In genomic region chr11:69581814-69582213, GRCm38 (mm10) we compare ENCODE assay signal across 8 mouse cellular contexts. TPM values are rescaled to one million over a fixed set of nuclear protein-coding genes. Genes with fewer than 3 reads are reported as not detected.
DNase-seq lines count a peak whose midpoint lies in the region; ATAC-seq and TF ChIP-seq lines count a peak whose summit lies in the region.

No protein-coding gene starts in this region.

- H3K27ac ChIP-seq in forebrain, embryonic 12.5 days = peak overlapping the region; percentile 95
- H3K27ac ChIP-seq in liver, embryonic 15.5 days (replicated peaks) = peak overlapping the region; percentile 97

- WGBS in forebrain, embryonic 12.5 days = under 1% methylated on average over 8 of the region's 8 CpGs
- 2% methylated on average over 8 of the region's 8 CpGs for WGBS in liver, embryonic 15.5 days (ENCODE audit: insufficient replicate concordance)

- no peak for TF ChIP-seq CTCF in C2C12 (IDR thresholded peaks at IDR 0.05; ENCODE audit: control insufficient read depth, insufficient read depth, insufficient read length)

- ATAC-seq in forebrain, embryonic 12.5 days (ENCODE audit: low FRiP score) = no peak
- ATAC-seq in liver, embryonic 15.5 days (ENCODE audit: insufficient read depth) = no peak
- no peak for ATAC-seq in activated CD4-positive, CD25-positive, alpha-beta regulatory T cell, adult 4 months
- no peak for ATAC-seq in megakaryocyte-erythroid progenitor cell, adult 5-6 weeks (replicated peaks; ENCODE audit: low FRiP score, low TSS enrichment, poor library complexity, severe bottlenecking)

- peaks cover 57% of the 10 kb centered on the region for H3K36me3 ChIP-seq in C2C12 (ENCODE audit: control insufficient read depth, insufficient read depth)
- peaks cover 8% of the 10 kb centered on the region; the same call in 1 of the 2 replicates for H3K36me3 ChIP-seq in forebrain, embryonic 12.5 days (replicated peaks)
- H3K36me3 ChIP-seq in liver, embryonic 15.5 days (replicated peaks) = peaks cover 13% of the 10 kb centered on the region

- peaks cover 84% of the 10 kb centered on the region for H3K79me3 ChIP-seq in C2C12 (ENCODE audit: low read depth)

- H3K4me2 ChIP-seq in forebrain, embryonic 12.5 days = peak overlapping the region; percentile 71
- peak overlapping the region; percentile 91 for H3K4me2 ChIP-seq in liver, embryonic 15.5 days

- no peaks in the 10 kb centered on the region for H3K9me3 ChIP-seq in forebrain, embryonic 12.5 days
- no peaks in the 10 kb centered on the region for H3K9me3 ChIP-seq in liver, embryonic 15.5 days (replicated peaks)

- peak; percentile 51 for DNase-seq in embryo, embryonic 10 days (ENCODE audit: low spot score)
- no peak for DNase-seq in embryo, embryonic 9.5 days (ENCODE audit: extremely low spot score)
- DNase-seq in thymus, postnatal 36 days = no peak

- peaks cover 89% of the 10 kb centered on the region for H3K79me2 ChIP-seq in C2C12 (ENCODE audit: control insufficient read depth, insufficient read depth)

- H3K9ac ChIP-seq in forebrain, embryonic 12.5 days = peak overlapping the region; percentile 67
- peak overlapping the region; percentile 79 for H3K9ac ChIP-seq in liver, embryonic 15.5 days

- peak overlapping the region; percentile 98 for H3K4me3 ChIP-seq in C2C12 (ENCODE audit: insufficient read depth, poor library complexity, severe bottlenecking)
- H3K4me3 ChIP-seq in forebrain, embryonic 12.5 days (replicated peaks) = peak overlapping the region; percentile 79
- H3K4me3 ChIP-seq in liver, embryonic 15.5 days (replicated peaks) = peak overlapping the region; percentile 90

- H3K27me3 ChIP-seq in C2C12 (ENCODE audit: control insufficient read depth, insufficient read depth, insufficient read length) = no peaks in the 10 kb centered on the region
- H3K27me3 ChIP-seq in forebrain, embryonic 12.5 days = no peaks in the 10 kb centered on the region
- H3K27me3 ChIP-seq in liver, embryonic 15.5 days = no peaks in the 10 kb centered on the region

- H3ac ChIP-seq in C2C12 (ENCODE audit: control insufficient read depth, insufficient read length, low read depth) = peak overlapping the region; percentile 44

- H3K4me1 ChIP-seq in forebrain, embryonic 12.5 days = peaks cover 34% of the 10 kb centered on the region
- H3K4me1 ChIP-seq in liver, embryonic 15.5 days (replicated peaks) = peaks cover 70% of the 10 kb centered on the region

TF ChIP-seq in C2C12, 6 proteins besides CTCF, POLR2A, EP300 and RAD21:
- no peak for TF ChIP-seq MAX (IDR thresholded peaks at IDR 0.05)
- TF ChIP-seq MYOD1 (IDR thresholded peaks at IDR 0.05; ENCODE audit: control insufficient read depth, insufficient read length, low read depth) = no peak
- TF ChIP-seq MYOG (IDR thresholded peaks at IDR 0.05; ENCODE audit: control insufficient read depth, extremely low read depth, insufficient read length) = no peak
- TF ChIP-seq CEBPB (IDR thresholded peaks at IDR 0.05; ENCODE audit: low read depth) = no peak
- TF ChIP-seq USF1 (IDR thresholded peaks at IDR 0.05; ENCODE audit: low read depth) = no peak
- TF ChIP-seq FOSL1 (IDR thresholded peaks at IDR 0.05; ENCODE audit: insufficient read depth, low read length, poor library complexity, severe bottlenecking) = no peak
TF ChIP-seq in C2C12: peak in this region for 0.

RNA-seq across cellular contexts. Expression of gene Trp53, which starts 1.7 kb away (rescaled TPM):
- 226 TPM for polyA plus RNA-seq in C2C12 (2012; fragmentation: generic; extraction: Trizol)
- 120 and 124 TPM in 2 replicates for polyA plus RNA-seq in forebrain, embryonic 12.5 days (2016; fragmentation: Nextera tagmentation; extraction: Ambion mirVana)
- polyA plus RNA-seq in liver, embryonic 15.5 days (2015; fragmentation: Nextera tagmentation; extraction: Ambion mirVana) = 62.4 and 63.8 TPM in 2 replicates
- polyA plus RNA-seq in activated CD4-positive, CD25-positive, alpha-beta regulatory T cell, adult 4 months (2017; shearing (Covaris generic)) = 100 to 1,000 TPM; 231 to 302 TPM
- total RNA-seq in megakaryocyte-erythroid progenitor cell, adult 5-6 weeks (2014; fragmentation: Nextera tagmentation) = 286 and 348 TPM in 2 replicates
- 59.0 and 109 TPM in 2 replicates for total RNA-seq in megakaryocyte-erythroid progenitor cell, adult 5-6 weeks (2017)

RNA-seq across cellular contexts. Expression of gene Wrap53, which starts 1.8 kb away (rescaled TPM):
- 21.9 TPM for polyA plus RNA-seq in C2C12 (2012; fragmentation: generic; extraction: Trizol)
- 33.0 and 36.0 TPM in 2 replicates for polyA plus RNA-seq in forebrain, embryonic 12.5 days (2016; fragmentation: Nextera tagmentation; extraction: Ambion mirVana)
- polyA plus RNA-seq in liver, embryonic 15.5 days (2015; fragmentation: Nextera tagmentation; extraction: Ambion mirVana) = 15.9 and 16.9 TPM in 2 replicates
- polyA plus RNA-seq in activated CD4-positive, CD25-positive, alpha-beta regulatory T cell, adult 4 months (2017; shearing (Covaris generic)) = 10 to 100 TPM; 25.6 to 27.6 TPM
- total RNA-seq in megakaryocyte-erythroid progenitor cell, adult 5-6 weeks (2014; fragmentation: Nextera tagmentation) = 36.5 and 51.0 TPM in 2 replicates
- total RNA-seq in megakaryocyte-erythroid progenitor cell, adult 5-6 weeks (2017) = 9.6 and 14.5 TPM in 2 replicates

RNA-seq across cellular contexts. Expression of gene Efnb3, which starts 21.8 kb away (rescaled TPM):
- 0.61 TPM for polyA plus RNA-seq in C2C12 (2012; fragmentation: generic; extraction: Trizol)
- 63.7 and 72.7 TPM in 2 replicates for polyA plus RNA-seq in forebrain, embryonic 12.5 days (2016; fragmentation: Nextera tagmentation; extraction: Ambion mirVana)
- 0.50 and 0.58 TPM in 2 replicates for polyA plus RNA-seq in liver, embryonic 15.5 days (2015; fragmentation: Nextera tagmentation; extraction: Ambion mirVana)
- under 1 TPM in 1 of 2 experiments, not detected in 1; 0.17 TPM for polyA plus RNA-seq in activated CD4-positive, CD25-positive, alpha-beta regulatory T cell, adult 4 months (2017; shearing (Covaris generic))
- total RNA-seq in megakaryocyte-erythroid progenitor cell, adult 5-6 weeks (2014; fragmentation: Nextera tagmentation) = 1.3 and 3.0 TPM in 2 replicates
- total RNA-seq in megakaryocyte-erythroid progenitor cell, adult 5-6 weeks (2017) = 0.50 and 0.52 TPM in 2 replicates

RNA-seq across cellular contexts. Expression of gene Atp1b2, which starts 23.9 kb away (rescaled TPM):
- polyA plus RNA-seq in C2C12 (2012; fragmentation: generic; extraction: Trizol) = 0.20 TPM
- polyA plus RNA-seq in forebrain, embryonic 12.5 days (2016; fragmentation: Nextera tagmentation; extraction: Ambion mirVana) = 11.9 and 12.6 TPM in 2 replicates
- polyA plus RNA-seq in liver, embryonic 15.5 days (2015; fragmentation: Nextera tagmentation; extraction: Ambion mirVana) = 14.1 and 14.7 TPM in 2 replicates
- polyA plus RNA-seq in activated CD4-positive, CD25-positive, alpha-beta regulatory T cell, adult 4 months (2017; shearing (Covaris generic)) = under 1 TPM in 1 of 2 experiments, not detected in 1; 0.46 TPM
- total RNA-seq in megakaryocyte-erythroid progenitor cell, adult 5-6 weeks (2014; fragmentation: Nextera tagmentation) = 291 and 408 TPM in 2 replicates
- total RNA-seq in megakaryocyte-erythroid progenitor cell, adult 5-6 weeks (2017) = 32.8 and 68.9 TPM in 2 replicates

RNA-seq across cellular contexts. Expression of gene Dnah2, which starts 32.9 kb away (rescaled TPM):
- polyA plus RNA-seq in C2C12 (2012; fragmentation: generic; extraction: Trizol) = 0.14 TPM
- 1.7 and 2.1 TPM in 2 replicates for polyA plus RNA-seq in forebrain, embryonic 12.5 days (2016; fragmentation: Nextera tagmentation; extraction: Ambion mirVana)
- polyA plus RNA-seq in liver, embryonic 15.5 days (2015; fragmentation: Nextera tagmentation; extraction: Ambion mirVana) = 0.07 and 0.20 TPM in 2 replicates
- polyA plus RNA-seq in activated CD4-positive, CD25-positive, alpha-beta regulatory T cell, adult 4 months (2017; shearing (Covaris generic)) = under 1 TPM in 1 of 2 experiments, not detected in 1; 0.19 TPM
- not detected in 2 replicates for total RNA-seq in megakaryocyte-erythroid progenitor cell, adult 5-6 weeks (2014; fragmentation: Nextera tagmentation)
- total RNA-seq in megakaryocyte-erythroid progenitor cell, adult 5-6 weeks (2017) = not detected in 2 replicates

Comparison
In these comparisons a context has a peak if more than half of its experiments do, and no peak if none do; other contexts are left out.
1. RNA of gene Efnb3, which starts 21.8 kb away (polyA plus RNA-seq): 63.7 to 72.7 TPM in forebrain, embryonic 12.5 days; 0.61 TPM in C2C12 (single experiment), 0.50 to 0.58 TPM in liver, embryonic 15.5 days and 0.17 TPM in activated CD4-positive, CD25-positive, alpha-beta regulatory T cell, adult 4 months; every median in the first group is over 10 times any median in the second.
2. Peak in every context shown above with its lines, with median percentiles within 50 percentile points of each other: H3K4me3 ChIP-seq.